Mouse (Mus musculus) kidney, postnatal 4 days (tissue): ENCODE measurements around the gene Erc2.
A peak's percentile ranks its signal among the peaks of the same experiment; 100 is the strongest.

Experiments used
- DNase-seq, 2 experiments: peaks; one replicate each; pipeline ENCODE4 v3.0.0; 2021; ENCODE audit warnings: mixed read lengths in 2 of 2

Erc2 gene

GRCm38 (mm10) chr14:27667016-27667852, 45.0 kb downstream of the Erc2 start:
- no peak for DNase-seq

- DNase-seq: peak in 1 of 2 experiments; percentile 5
Measured at GRCm38 (mm10) chr14:27668151-27668550, 45.9 kb downstream of the Erc2 start.

GRCm38 (mm10) chr14:27669939-27670338, 47.7 kb downstream of the Erc2 start:
- DNase-seq: no peak

- DNase-seq: no peak
Measured at GRCm38 (mm10) chr14:27672761-27673160, 50.5 kb downstream of the Erc2 start.

- no peak for DNase-seq
Measured at GRCm38 (mm10) chr14:27674096-27674495, 51.9 kb downstream of the Erc2 start.

- no peak for DNase-seq
Measured at GRCm38 (mm10) chr14:27674561-27674960, 52.3 kb downstream of the Erc2 start.

GRCm38 (mm10) chr14:27675071-27675470, 52.8 kb downstream of the Erc2 start:
- DNase-seq: no peak

- DNase-seq: no peak
Measured at GRCm38 (mm10) chr14:27682368-27683052, 60.3 kb downstream of the Erc2 start.

- no peak for DNase-seq
Measured at GRCm38 (mm10) chr14:27695781-27696180, 73.6 kb downstream of the Erc2 start.

- no peak for DNase-seq
Measured at GRCm38 (mm10) chr14:27717364-27717763, 95.1 kb downstream of the Erc2 start.

- DNase-seq: no peak
Measured at GRCm38 (mm10) chr14:27719601-27720000, 97.4 kb downstream of the Erc2 start.

- DNase-seq: no peak
Measured at GRCm38 (mm10) chr14:27720944-27721343, 98.7 kb downstream of the Erc2 start.

GRCm38 (mm10) chr14:27721759-27722158, 99.5 kb downstream of the Erc2 start:
- no peak for DNase-seq

GRCm38 (mm10) chr14:27727541-27727940, 105.3 kb downstream of the Erc2 start:
- DNase-seq: no peak

GRCm38 (mm10) chr14:27731086-27731485, 108.9 kb downstream of the Erc2 start:
- DNase-seq: no peak

GRCm38 (mm10) chr14:27739436-27739835, 117.2 kb downstream of the Erc2 start:
- DNase-seq: no peak

GRCm38 (mm10) chr14:27741248-27741916, 119.2 kb downstream of the Erc2 start:
- DNase-seq: peak; percentile 83 to 84

GRCm38 (mm10) chr14:27754340-27754739, 132.1 kb downstream of the Erc2 start:
- no peak for DNase-seq

GRCm38 (mm10) chr14:27756901-27757300, 134.7 kb downstream of the Erc2 start:
- no peak for DNase-seq

- DNase-seq: peak; percentile 7 to 13
Measured at GRCm38 (mm10) chr14:27758230-27758629, 136.0 kb downstream of the Erc2 start.

- DNase-seq: no peak
Measured at GRCm38 (mm10) chr14:27759069-27759628, 136.9 kb downstream of the Erc2 start.

GRCm38 (mm10) chr14:27759982-27760381, 137.8 kb downstream of the Erc2 start:
- no peak for DNase-seq

GRCm38 (mm10) chr14:27775367-27775766, 153.1 kb downstream of the Erc2 start:
- DNase-seq: peak in 1 of 2 experiments; percentile 5
